Mouse (Mus musculus) intestine, embryonic 16.5 days (tissue): Measurements from ENCODE around the gene Plb1. TPM values are rescaled to one million over a fixed set of nuclear protein-coding genes. Genes with fewer than 3 reads are reported as not detected.

Experiments used
- ATAC-seq: fragments of 200-750 bp; cut with Nextera tagmentation; 2 replicates; pipeline ENCODE4 v1.8.0; 2017; ENCODE audit warnings: moderate TSS enrichment, moderate library complexity
- H3K27ac ChIP-seq: fragments of 300-500 bp; sonication (generic); 2 replicates; pipeline ENCODE4 v1.5.1; 2014; ENCODE audit warnings: mild to moderate bottlenecking, low read length
- H3K27me3 ChIP-seq: fragments of 300-500 bp; sonication (generic); replicated peaks from 2 replicates; pipeline ENCODE4 v1.6.1; 2014; ENCODE audit warnings: low read length, control low read depth, mixed read lengths; ENCODE audit not compliant: control insufficient read depth, insufficient read depth
- H3K36me3 ChIP-seq: fragments of 300-500 bp; sonication (generic); 2 replicates; pipeline ENCODE4 v1.6.1; 2014; ENCODE audit warnings: low read length, control low read depth; ENCODE audit not compliant: control insufficient read depth, insufficient read depth
- H3K4me1 ChIP-seq: fragments of 300-500 bp; sonication (generic); 2 replicates; pipeline ENCODE4 v1.6.1; 2014; ENCODE audit warnings: low read length, control low read depth, mixed read lengths; ENCODE audit not compliant: control insufficient read depth, insufficient read depth
- H3K4me2 ChIP-seq: fragments of 300-500 bp; sonication (generic); 2 replicates; pipeline ENCODE4 v1.6.1; 2014; ENCODE audit warnings: low read depth, low read length, control low read depth
- H3K4me3 ChIP-seq: fragments of 300-500 bp; sonication (generic); 2 replicates; pipeline ENCODE4 v1.5.1; 2014; ENCODE audit warnings: mild to moderate bottlenecking, low read length
- H3K9ac ChIP-seq: fragments of 300-500 bp; sonication (generic); 2 replicates; pipeline ENCODE4 v1.6.1; 2014; ENCODE audit warnings: low read depth, low read length
- H3K9me3 ChIP-seq: fragments of 300-500 bp; sonication (generic); 2 replicates; pipeline ENCODE4 v1.6.1; 2016; ENCODE audit warnings: low read length, control low read depth; ENCODE audit not compliant: control insufficient read depth
- WGBS: fragments of 180-500 bp; shearing (Covaris S2); extraction: QIAGEN DNeasy Blood & Tissue Kit; methylation state at CpG from one replicate; pipeline ENCODE4 v1.1.7; 2014; 5-methylcytosine and 5-hydroxymethylcytosine counted together
- polyA plus RNA-seq: library from polyadenylated mRNA; unstranded; fragments of >200 nt; fragmentation: Nextera tagmentation; extraction: Ambion mirVana; gene quantifications from 2 replicates; pipeline ENCODE4 v1.2.1, GENCODE M21; 2015

The Plb1 gene
- polyA plus RNA-seq, 1 experiment from 2014 or later, result 1.3 TPM

DNA sequence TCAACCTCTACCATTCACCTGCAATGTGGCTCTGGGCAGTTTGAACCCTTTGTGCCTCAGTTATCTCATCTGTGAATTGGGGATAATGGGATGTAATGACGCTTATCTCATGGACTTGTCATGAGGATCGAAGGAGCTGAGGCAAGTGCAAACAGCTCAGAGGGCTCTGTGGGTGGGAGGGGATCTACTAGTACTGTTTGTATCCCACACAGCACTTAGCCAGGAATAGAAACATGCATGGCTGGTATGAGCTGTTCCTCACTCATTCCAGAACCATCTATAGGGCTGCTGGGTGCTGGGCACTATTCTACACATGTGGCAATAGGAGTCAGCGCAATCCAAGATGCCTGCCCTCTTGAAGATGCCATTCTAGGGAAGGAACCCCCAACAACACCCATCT is 32.9 kb upstream of the Plb1 start:
- H3K4me2 ChIP-seq, result no peak overlapping the region
- no peak for ATAC-seq
- peaks cover 9% of the 10 kb centered on the region; the same call in 1 of the 2 replicates for H3K4me1 ChIP-seq
- no peak overlapping the region for H3K27ac ChIP-seq
- 93% methylated on average over 3 of the region's 3 CpGs for WGBS
- no peaks in the 10 kb centered on the region for H3K9me3 ChIP-seq
- H3K9ac ChIP-seq, result no peak overlapping the region
- H3K4me3 ChIP-seq, result no peak overlapping the region
- H3K36me3 ChIP-seq, result no peaks in the 10 kb centered on the region
- no peaks in the 10 kb centered on the region for H3K27me3 ChIP-seq

DNA sequence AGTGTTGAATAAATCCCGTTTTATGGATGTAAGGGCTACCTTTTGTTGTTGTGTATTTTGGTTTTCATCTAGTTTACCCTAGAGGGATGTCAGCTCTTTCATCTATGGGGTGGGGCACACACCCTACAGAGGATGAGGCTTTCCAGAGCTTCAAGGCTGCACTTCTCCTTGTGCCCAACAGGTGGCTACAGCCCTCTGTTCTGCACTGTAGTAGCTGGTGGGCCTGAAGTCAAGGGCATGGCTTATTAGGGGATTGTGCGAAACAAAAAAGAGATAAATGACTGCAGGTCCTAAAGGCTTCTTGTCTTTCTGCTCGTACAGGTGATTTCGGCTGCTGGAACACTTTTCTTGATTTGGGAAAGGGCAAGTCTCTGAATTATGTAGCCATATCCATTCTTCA is 27.9 kb upstream of the Plb1 start:
- ATAC-seq, result no peak

DNA sequence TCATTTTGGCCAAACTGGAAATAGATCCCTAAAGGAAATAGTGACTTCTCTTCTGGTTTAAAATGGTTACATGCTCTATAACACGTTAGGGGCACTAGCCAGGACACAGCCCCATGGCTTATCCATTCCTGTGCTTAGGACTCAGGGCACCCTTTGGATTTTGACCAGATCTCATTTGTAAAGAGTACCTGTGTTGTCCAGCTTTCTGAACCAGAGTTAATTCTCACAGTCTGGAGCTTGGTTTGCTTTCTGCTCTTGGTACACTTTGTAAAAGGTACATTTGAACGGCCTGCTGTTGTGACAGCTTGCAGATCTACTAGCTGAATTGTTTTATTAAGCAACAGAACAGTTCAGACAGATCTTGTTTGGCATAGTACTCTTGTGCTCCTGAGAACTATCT is 25.8 kb upstream of the Plb1 start:
- no peak overlapping the region for H3K4me2 ChIP-seq
- no peak overlapping the region for H3K27ac ChIP-seq
- ATAC-seq, result no peak
- H3K27me3 ChIP-seq, result no peaks in the 10 kb centered on the region
- H3K9me3 ChIP-seq, result no peaks in the 10 kb centered on the region
- no peaks in the 10 kb centered on the region for H3K36me3 ChIP-seq
- 61% methylated on average over 2 of the region's 2 CpGs for WGBS
- H3K9ac ChIP-seq, result no peak overlapping the region
- H3K4me3 ChIP-seq, result no peak overlapping the region
- no peaks in the 10 kb centered on the region for H3K4me1 ChIP-seq

More for the DNA sequence above, 27.9 kb upstream of the Plb1 start:
- WGBS, result 69% methylated on average over 4 of the region's 4 CpGs
- H3K9ac ChIP-seq, result no peak overlapping the region
- H3K9me3 ChIP-seq, result no peaks in the 10 kb centered on the region
- no peak overlapping the region for H3K4me3 ChIP-seq
- H3K27me3 ChIP-seq, result no peaks in the 10 kb centered on the region
- H3K36me3 ChIP-seq, result no peaks in the 10 kb centered on the region
- H3K27ac ChIP-seq, result no peak overlapping the region
- no peak overlapping the region for H3K4me2 ChIP-seq
- H3K4me1 ChIP-seq, result no peaks in the 10 kb centered on the region

DNA sequence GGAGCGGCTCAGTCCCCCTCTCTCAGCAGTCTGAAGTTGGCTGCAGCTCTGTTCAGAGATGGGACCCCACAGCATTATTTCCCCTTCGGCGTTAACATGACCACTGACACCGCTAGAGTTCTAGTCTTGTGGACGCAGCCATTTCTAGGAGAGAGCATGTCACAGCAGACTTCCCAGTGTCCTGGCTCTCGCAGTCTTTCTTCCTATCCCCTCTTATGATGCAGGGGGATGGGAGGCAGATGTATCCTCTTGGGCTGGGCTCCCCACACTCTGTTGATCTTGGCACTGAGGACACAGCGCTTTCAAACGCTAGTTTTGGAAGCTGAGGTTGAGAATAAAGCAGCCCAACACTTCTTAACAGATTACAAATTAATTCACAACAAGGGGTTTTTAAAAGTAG is 24.0 kb upstream of the Plb1 start:
- ATAC-seq, result no peak
- H3K27me3 ChIP-seq, result no peaks in the 10 kb centered on the region
- H3K4me1 ChIP-seq, result no peaks in the 10 kb centered on the region
- H3K36me3 ChIP-seq, result no peaks in the 10 kb centered on the region
- no peak overlapping the region for H3K4me2 ChIP-seq
- 79% methylated on average over 8 of the region's 8 CpGs for WGBS
- no peak overlapping the region for H3K27ac ChIP-seq
- no peaks in the 10 kb centered on the region for H3K9me3 ChIP-seq
- no peak overlapping the region for H3K9ac ChIP-seq
- H3K4me3 ChIP-seq, result no peak overlapping the region

DNA sequence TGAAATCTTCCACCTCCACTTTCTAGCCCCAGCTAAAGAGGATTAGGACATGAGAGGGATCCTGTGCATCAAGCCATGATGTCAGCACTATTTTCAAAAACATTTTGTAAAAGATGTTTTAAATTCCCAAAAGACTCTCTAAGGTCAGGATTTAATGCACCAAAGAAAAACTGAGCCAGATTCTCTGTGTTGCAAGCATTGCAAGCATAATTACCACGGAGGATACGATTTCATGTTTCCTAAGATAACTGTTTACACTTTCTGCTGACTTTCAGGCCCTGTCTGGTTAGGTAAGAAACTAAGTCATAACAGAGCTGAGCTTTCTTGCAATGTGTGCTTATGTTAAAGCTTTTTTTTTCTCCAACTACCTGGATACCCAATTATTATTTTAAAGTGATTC is 21.5 kb upstream of the Plb1 start:
- 33% methylated on average over 2 of the region's 2 CpGs for WGBS
- H3K4me3 ChIP-seq, result no peak overlapping the region
- no peaks in the 10 kb centered on the region for H3K4me1 ChIP-seq
- no peaks in the 10 kb centered on the region for H3K27me3 ChIP-seq
- no peaks in the 10 kb centered on the region for H3K36me3 ChIP-seq
- no peaks in the 10 kb centered on the region for H3K9me3 ChIP-seq
- no peak overlapping the region for H3K4me2 ChIP-seq
- no peak overlapping the region for H3K27ac ChIP-seq
- ATAC-seq, result no peak
- H3K9ac ChIP-seq, result no peak overlapping the region

DNA sequence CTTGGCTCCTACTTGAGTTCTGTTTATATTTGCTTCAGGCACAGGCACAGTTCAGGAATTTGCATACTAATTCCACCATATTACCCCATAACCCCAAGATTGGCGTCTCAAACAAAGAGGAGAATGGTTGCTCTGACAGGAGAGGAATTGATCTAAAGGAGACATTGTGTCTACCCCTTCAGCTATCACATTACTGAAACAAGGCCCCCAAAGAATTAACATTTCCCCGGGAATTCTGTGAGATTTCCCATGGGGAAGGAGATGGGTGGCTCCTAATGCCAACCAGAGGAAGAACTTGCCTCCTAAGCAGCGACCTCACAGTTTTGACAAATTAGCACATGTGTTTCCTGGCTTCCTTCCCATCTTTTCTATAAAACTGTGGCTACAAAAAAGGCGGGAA is 18.8 kb upstream of the Plb1 start:
- Histone ChIP-seq H3K9me3 (no peaks in the 10 kb centered on the region), H3K27me3 (no peaks in the 10 kb centered on the region)

DNA sequence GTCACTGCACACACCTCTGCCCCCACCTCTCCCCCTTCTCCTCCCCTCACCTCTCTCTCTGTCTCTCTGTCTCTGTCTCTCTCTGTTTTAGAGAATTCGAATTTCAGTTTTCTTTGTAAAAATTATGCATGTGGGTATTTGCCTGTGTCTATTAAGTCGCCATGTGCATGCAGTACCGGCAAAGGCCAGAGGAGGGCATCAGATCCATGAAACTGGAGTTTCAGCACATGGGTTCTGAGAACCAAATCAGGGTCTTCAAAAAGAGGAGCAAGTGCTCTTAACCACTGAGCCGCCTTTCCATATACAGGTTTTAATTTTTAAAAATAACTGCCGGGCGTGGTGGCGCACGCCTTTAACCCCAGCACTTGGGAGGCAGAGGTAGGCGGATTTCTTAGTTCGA is 17.0 kb upstream of the Plb1 start:
- 80% methylated on average over 10 of the region's 10 CpGs for WGBS
- H3K4me3 ChIP-seq, result no peak overlapping the region
- no peaks in the 10 kb centered on the region for H3K36me3 ChIP-seq
- no peak overlapping the region for H3K27ac ChIP-seq
- H3K4me2 ChIP-seq, result no peak overlapping the region
- no peaks in the 10 kb centered on the region for H3K27me3 ChIP-seq
- H3K4me1 ChIP-seq, result no peaks in the 10 kb centered on the region
- ATAC-seq, result no peak
- no peak overlapping the region for H3K9ac ChIP-seq
- no peaks in the 10 kb centered on the region for H3K9me3 ChIP-seq

More for the DNA sequence above, 18.8 kb upstream of the Plb1 start:
- no peak overlapping the region for H3K4me2 ChIP-seq
- WGBS, result 62% methylated on average over 4 of the region's 4 CpGs
- no peak for ATAC-seq
- no peaks in the 10 kb centered on the region for H3K36me3 ChIP-seq
- no peak overlapping the region for H3K4me3 ChIP-seq
- H3K9ac ChIP-seq, result no peak overlapping the region
- no peak overlapping the region for H3K27ac ChIP-seq
- no peaks in the 10 kb centered on the region for H3K4me1 ChIP-seq

DNA sequence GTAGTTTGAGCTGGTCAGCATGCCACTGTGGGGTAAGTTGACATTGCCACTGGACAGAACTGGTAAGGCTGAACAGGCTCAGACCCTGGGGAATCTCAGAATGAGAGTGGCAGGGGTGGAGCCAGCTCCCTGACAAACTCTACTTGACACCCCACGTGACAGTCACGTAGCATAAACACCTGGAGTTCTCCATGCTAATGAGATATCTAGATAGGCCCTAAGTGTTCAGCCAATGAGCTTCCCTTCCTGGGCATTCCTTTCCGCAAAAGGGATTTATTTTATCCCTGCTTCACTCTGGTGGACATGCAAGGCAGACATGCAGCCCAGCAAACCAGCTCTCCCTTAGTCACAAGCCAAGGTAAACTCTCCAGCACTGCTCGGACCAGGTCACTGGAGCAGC is 16.0 kb upstream of the Plb1 start:
- no peak overlapping the region for H3K27ac ChIP-seq
- no peak overlapping the region for H3K4me3 ChIP-seq
- ATAC-seq, result no peak
- no peak overlapping the region for H3K9ac ChIP-seq
- H3K4me2 ChIP-seq, result no peak overlapping the region
- WGBS, result 50% methylated on average over 4 of the region's 4 CpGs
- no peaks in the 10 kb centered on the region for H3K9me3 ChIP-seq
- H3K4me1 ChIP-seq, result no peaks in the 10 kb centered on the region
- no peaks in the 10 kb centered on the region for H3K27me3 ChIP-seq
- H3K36me3 ChIP-seq, result no peaks in the 10 kb centered on the region

DNA sequence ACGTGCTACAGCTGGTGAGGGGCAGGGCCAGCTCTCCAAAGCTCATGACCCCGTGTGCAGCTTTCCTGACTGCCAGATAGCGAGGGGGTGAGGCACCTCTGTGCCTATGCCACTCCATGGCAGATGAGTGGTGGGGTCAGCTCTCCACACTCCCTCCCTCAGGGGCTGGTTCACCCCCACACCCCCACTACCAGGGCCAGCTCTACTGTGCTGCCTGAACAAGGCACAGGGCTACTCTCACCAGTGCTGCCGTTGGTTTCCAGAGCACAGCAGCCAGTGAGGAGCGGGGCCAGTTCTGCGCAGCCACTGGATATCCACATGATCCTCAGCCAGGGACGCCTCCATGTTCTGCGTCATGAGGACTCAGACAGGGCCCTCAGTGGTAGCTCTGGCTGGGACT is 15.0 kb upstream of the Plb1 start:
- ATAC-seq, result no peak
- no peaks in the 10 kb centered on the region for H3K36me3 ChIP-seq
- H3K4me3 ChIP-seq, result no peak overlapping the region
- no peaks in the 10 kb centered on the region for H3K4me1 ChIP-seq
- 72% methylated on average over 8 of the region's 8 CpGs for WGBS
- no peak overlapping the region for H3K9ac ChIP-seq
- H3K27me3 ChIP-seq, result no peaks in the 10 kb centered on the region
- no peak overlapping the region for H3K27ac ChIP-seq
- no peaks in the 10 kb centered on the region for H3K9me3 ChIP-seq
- no peak overlapping the region for H3K4me2 ChIP-seq

DNA sequence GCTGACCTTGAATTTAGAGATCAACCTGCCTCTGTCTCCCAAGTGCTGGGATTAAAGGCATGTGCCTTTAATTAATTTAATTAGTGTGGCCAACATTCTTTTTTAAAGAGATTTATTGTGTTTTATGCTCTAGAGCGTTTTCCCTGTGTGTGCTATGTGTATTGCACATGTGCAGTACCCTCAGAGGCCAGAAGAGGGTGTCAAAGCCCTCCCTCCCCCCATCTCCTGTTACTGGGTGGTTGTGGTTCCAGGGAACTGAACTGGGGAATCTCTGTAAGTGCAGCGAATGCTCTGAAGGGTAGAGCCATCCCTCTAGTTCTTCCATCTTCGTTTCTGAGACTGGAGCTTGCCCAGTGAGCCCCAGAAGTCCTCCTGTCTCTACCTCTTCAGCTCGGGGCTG is 2.1 kb upstream of the Plb1 start:
- no peak for ATAC-seq
- no peak overlapping the region for H3K27ac ChIP-seq

More for the DNA sequence above, 2.1 kb upstream of the Plb1 start:
- H3K27me3 ChIP-seq, result no peaks in the 10 kb centered on the region
- 41% methylated on average over 4 of the region's 4 CpGs for WGBS
- H3K9ac ChIP-seq, result no peak overlapping the region
- no peaks in the 10 kb centered on the region for H3K9me3 ChIP-seq
- H3K36me3 ChIP-seq, result no peaks in the 10 kb centered on the region
- H3K4me3 ChIP-seq, result no peak overlapping the region
- H3K4me2 ChIP-seq, result no peak overlapping the region
- no peaks in the 10 kb centered on the region for H3K4me1 ChIP-seq
